Mouse (Mus musculus) CD4-positive helper T cell, adult 2 months (primary cell): ENCODE data around the gene Klk9.
A peak's percentile ranks its signal among the peaks of the same experiment; 100 is the strongest.

ENCODE experiments used
- DNase-seq: peaks from one replicate; pipeline ENCODE4 v3.0.0-alpha.2; 2012; ENCODE audit warnings: low read depth, missing footprints, low spot score

The Klk9 gene

DNA sequence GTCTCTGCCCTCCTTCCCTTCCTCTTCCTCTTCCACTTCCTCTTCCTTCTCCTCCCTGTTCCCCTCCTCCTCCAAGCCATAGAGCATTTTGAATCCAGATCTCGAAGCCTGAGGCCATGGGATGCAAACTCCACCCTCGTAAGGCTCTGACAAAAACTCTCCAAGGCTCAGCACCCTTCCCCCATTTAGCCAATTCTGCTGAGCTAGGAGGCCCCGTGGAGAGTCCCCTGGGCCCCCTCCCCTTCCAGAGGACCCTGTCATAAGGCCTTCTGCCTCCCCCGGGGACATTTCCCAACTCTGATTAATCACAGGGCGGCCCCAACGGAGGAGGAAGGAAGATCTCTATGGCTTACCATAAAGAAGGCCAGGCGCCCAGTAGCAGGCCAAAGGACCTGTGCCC lies at the start of gene Klk9:
Gene Klk9 (plus strand): TSS at position 301 of the 400 bp plus-strand sequence.
- DNase-seq, result no peak

DNA sequence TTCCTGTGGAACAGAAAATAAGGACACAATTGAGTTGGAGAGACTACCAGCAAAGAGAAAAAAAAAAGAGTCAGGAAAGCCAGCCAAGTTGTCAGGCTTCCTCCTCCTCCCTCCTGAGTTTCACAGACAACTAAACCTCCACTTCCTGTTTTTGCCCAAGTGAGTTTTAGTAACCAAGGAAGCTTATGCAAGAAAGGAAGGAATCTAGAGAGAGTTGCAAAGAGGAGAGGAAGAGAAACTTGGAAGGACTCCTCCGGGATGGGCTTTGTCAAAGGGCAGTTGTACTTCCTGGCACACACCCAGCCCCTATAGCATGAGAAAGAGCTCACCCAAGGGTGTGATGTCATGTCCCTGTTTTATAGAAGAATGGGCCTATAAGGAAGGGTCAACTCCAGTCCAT lies 43.9 kb upstream of the Klk9 start:
- no peak for DNase-seq

DNA sequence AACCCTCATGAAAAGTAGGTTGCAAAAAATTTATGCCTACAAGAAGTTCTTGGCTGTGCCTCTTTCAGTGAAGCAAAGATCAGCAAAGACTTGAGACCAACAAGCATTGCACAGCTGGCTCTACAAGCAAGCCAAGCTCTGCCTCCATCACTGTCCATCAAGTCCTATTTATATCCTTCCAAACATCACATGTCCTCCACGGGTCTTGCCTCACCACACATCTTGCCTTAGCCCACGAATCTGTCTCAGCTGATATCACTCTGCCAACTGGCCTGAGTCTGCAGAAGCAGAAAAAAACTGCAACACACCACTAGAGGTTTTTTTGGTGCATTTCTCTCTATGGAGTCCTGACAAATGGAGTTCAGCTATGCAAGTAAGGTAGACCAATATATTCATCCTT lies 38.9 kb upstream of the Klk9 start:
- DNase-seq, result no peak

DNA sequence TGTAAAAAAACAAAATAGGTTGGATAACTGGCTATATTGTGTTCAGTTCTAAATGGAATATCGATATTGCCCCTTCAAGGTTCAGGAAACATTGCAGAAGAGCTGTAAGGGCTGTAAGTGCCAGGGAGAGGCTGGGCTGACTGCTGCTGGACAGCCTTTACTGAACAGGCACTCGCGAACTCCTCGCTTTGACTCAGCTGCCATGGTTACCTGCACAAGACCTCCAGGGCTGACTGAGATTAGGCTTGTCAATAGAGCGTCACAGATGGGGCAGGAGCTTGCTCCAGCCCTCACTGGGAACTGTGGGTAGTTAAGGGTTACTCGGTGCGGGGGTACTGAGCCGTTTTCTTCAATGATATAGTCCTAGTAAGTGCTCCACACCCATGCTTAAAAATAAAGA lies 25.2 kb upstream of the Klk9 start:
- DNase-seq, result no peak

DNA sequence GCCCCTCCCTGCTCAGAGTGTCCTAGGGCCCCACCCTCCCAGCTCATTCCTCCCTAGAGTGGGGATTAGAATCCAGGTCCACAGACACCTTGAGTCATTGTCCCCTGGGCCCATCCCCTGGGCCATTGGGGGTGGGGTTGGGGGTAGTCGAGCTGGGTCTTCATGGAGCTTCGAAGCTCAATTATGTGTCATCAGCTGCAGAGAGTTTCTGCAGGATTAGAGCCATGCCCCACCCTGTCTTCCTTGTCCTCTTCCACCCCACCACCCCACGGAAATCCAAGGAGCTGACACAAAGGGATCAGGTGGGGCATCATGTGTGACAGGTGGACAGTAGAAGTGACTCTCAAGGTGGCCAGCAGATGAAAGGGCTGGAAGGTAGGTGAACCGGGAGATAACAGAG lies 23.1 kb upstream of the Klk9 start, which contains the start of gene Klk12:
Gene Klk12 (plus strand): TSS at position 301 of the 400 bp plus-strand sequence.
- no peak for DNase-seq

DNA sequence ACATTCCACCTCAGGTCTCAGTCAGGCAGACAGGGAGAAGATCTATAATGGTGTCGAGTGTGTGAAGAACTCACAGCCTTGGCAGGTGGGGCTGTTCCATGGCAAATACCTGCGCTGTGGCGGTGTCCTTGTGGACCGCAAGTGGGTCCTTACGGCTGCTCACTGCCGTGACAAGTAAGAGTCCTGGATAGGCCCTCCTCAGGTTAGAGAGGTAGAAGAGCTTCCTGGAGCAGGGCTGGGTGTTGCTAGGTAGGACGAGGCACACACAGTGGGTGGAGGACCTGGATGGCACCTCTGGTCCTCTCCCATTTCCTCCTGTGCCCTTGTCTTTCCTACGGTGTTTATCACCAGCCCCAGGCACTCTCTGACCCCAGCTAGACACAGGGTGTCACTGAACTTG lies 22.1 kb upstream of the Klk9 start:
- DNase-seq, result no peak

DNA sequence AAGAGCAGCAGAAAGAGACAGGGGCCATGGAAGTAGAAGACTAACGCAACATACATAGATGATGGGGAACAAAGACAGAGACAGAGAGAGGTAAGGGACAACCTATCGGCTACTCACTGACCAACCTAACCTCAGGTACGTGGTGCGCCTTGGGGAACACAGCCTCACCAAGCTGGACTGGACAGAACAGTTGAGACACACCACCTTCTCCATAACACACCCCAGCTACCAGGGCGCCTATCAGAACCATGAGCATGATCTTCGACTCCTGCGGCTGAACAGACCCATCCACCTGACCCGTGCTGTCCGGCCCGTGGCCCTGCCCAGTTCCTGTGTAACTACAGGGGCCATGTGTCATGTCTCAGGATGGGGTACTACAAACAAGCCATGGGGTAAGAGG lies 21.0 kb upstream of the Klk9 start:
- no peak for DNase-seq

DNA sequence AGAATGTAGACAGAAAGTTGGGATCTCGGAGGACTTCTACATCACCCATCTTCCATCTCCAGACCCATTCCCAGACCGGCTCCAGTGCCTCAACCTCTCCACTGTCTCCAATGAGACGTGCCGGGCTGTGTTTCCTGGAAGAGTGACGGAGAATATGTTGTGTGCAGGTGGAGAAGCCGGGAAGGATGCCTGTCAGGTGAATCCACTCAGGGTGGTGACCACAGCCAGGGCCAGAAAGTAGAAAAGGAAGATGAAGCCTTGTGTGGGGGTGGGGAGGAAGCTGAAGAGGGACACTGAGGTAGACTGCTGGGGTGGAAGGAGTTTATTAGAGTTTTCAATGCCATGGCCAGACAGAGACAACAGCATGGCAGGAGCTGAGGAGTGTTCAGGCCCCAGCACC lies 19.8 kb upstream of the Klk9 start:
- no peak for DNase-seq

DNA sequence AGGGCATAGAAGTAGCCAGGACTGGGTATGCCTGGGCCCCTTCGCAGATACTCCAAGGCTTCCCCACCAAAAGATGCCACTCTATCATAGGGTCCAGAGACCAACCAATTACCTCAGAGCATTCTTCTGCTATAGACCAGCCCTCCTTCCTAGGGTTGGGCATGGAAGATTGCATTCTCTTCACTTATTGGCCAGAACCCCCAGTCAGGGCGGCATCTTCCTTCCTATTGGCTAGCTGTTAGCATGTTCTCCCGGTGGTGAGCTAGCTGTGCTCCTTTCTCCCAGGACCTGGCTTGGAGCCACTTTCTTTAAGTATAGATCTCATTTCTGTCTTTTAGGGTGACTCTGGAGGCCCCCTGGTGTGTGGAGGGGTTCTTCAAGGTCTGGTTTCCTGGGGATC lies 18.8 kb upstream of the Klk9 start:
- no peak for DNase-seq

DNA sequence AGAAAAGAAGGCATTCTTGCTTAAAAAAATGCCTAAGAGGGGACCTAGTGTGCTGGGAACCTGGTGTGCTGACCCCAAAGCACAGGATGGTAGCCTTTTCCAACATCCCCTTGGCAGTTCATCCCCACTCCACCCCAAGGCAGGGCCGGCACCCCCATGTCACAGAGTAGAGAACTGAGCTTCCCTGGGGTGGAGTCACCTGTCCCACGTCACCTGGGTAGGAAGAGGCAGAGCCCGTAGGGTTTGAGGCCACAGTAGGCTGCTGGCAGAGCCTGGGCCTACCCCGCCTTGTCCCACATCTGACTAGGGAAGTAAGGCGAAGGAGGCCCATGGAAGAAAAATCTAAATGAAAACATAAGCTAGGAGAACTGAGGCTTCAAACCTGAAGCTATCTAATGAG lies 17.3 kb upstream of the Klk9 start, which contains the start of gene Klk11:
Gene Klk11 (plus strand): TSS at position 241 of the 400 bp plus-strand sequence.
- no peak for DNase-seq

DNA sequence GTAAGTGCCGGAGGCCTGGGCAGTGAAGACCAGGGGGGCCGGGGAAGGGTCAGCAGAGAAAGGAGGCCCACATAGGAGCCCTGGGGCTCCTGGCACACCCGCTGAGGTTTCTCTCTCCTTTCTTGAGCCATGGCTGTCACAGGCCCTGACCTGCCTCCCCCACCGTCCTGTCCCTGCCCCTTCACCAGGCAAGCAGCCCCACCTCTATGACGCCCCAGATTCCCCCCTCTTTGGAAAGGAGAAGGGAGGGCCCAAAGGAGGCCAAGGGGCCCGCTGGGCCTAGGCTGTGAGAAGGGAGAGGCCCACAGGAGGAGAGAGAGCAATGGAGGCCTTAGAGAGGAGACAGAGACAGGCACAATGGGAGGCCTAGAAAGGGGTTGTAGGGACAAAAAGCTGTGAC lies 16.9 kb upstream of the Klk9 start:
- DNase-seq, result no peak

DNA sequence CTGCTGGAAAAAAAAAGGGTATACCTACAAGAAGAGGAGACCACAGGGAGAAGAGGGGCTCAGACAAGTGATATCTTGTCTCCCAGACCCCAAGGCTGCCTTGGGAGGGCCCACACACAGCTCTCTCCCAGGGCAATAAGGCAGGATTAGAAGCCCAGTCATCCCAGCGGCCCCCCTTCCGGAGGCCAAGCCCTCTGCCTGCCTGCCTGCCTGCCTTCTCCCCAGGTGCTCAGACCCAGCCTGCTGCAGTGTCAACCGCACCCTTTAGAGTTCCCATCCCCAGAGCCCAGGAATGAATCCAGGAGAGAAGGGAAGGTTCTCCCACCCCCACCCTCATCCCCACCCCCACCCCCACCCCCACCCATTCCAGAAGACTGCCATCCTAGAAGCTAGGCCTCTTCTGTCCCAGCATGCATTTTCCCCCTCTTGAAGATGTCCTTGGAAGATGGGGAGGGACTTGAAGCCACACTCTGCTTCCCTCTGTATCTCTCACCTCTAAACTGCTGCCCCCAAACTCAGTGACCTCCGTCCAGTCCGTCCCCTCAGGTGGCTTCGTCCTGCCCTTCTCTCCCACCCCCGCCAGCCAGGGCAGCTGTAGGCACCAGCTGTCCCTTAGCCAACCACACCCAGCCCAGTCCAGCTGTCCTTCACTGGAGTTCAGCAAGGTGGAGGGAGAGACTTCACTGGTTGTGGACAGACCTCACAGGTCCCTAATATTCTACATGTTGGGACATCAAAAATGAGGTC lies 16.2 kb upstream of the Klk9 start:
- no peak for DNase-seq

DNA sequence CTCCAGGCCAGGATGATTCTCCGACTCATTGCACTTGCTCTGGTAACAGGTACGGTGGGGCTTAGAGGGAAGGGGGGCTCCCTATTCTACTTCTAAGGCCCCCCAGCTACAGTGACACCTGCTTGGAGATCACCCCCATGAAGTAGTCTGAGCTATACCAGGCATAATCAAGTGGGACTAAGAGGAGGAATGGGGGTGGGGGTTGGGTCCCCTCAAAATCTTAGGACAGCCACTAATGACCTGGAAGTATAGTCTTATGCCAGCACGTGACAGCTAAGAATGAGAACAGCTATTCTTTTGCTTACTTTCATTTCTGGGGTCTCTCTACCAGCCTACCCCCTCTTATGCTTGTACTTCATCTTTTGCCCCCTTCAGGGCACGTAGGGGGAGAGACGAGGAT lies 15.2 kb upstream of the Klk9 start:
- no peak for DNase-seq

DNA sequence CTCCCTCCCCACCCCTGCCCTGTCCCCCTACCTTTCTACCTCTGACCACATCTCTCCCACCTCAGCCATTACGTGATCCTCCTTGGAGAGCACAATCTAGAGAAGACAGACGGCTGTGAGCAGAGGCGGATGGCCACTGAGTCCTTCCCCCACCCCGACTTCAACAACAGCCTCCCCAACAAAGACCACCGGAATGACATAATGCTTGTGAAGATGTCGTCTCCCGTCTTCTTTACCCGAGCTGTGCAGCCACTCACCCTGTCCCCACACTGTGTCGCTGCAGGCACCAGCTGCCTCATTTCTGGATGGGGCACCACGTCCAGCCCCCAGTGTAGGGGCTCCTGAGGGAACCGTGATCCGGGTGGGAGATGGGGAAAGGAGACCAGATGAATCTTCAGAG lies 14.3 kb upstream of the Klk9 start:
- no peak for DNase-seq

DNA sequence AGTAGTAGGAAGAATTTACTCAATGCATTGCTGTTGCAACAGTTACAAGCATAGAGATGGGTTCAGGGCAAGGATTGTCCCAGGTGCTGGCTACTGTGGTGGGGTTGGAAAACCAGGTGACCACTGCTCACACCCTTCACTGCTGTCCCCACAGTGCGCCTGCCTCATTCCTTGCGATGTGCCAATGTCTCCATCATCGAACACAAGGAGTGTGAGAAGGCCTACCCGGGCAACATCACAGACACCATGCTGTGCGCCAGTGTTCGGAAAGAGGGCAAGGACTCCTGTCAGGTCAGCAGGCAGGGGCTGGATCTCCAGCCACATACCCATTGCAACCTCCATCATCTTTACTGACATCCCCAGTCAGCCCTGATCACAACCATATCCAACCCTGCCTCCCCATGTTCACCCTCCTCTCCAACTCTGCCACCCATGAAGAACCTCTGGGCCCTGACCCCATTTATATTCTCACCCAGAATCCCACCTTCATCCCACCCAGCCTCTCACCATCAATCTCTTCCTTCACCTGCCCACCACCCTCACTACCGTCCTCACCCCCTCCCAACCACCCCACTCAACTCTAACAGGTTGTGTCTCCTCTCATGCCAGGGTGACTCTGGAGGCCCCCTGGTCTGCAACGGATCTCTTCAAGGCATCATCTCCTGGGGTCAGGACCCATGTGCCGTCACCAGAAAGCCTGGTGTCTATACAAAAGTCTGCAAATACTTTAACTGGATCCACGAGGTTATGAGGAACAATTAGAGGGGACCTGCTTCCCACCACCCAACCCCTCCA lies 13.3 kb upstream of the Klk9 start:
- no peak for DNase-seq

DNA sequence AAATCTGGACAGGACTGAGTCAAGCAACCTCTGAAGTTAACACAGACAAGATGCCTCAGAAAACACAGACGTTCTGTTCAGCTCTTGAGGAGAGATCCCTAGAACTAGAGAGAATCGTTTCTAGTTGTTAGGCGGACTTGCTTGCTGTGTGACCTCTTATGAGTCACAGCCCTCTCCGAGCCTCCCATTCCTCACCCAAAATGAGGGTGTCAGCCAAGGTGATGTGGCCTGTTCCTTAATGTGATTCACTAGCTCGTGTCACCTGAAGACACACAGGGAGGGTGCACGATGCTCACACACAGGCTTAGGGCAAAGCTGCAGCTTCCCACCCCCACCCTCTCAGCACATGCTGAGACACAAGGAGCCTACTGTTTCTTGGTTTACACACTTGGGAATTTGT lies 11.4 kb upstream of the Klk9 start:
- DNase-seq, result no peak

DNA sequence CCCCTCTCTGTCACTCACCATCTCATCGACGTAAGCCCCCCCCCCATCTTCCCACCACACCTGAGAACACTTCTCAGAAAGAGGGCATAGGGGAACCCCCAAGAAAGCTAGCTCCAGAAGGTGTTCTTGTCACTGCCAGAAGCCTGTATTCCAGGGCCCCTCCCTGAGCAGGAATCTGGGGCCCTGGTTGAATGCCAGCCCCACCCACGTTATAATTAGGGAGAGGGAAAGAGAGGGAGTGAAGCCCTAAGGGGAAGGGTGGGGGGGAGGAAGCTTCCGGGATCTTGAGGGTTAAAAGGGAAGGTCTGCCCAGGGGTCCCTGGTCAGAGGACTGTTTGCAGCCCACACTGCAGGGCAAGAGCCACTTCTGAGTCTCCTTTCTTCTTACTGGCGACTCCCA lies 10.9 kb upstream of the Klk9 start, which contains the start of gene Klk10:
Gene Klk10 (plus strand): TSS at position 290 of the 400 bp plus-strand sequence.
- no peak for DNase-seq

DNA sequence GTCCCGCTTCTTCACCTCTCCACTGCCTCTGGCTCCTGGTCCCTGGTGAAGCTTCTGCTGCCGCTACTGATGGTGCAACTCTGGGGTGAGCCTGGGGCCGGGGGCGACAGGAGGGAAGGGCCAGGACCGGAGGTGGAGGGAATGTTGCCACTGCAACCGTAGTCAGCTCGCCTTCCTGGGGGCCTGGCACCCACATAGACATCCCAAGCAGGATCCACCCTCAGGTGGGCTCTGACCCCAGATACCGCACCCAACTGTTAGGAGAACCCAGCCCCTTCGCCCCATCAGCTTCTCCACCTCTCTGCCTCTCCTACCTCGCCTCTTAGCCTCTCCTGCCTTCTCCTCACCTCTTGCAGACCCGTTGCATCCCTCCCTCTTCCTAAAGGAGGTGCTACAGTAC lies 10.2 kb upstream of the Klk9 start:
- no peak for DNase-seq

DNA sequence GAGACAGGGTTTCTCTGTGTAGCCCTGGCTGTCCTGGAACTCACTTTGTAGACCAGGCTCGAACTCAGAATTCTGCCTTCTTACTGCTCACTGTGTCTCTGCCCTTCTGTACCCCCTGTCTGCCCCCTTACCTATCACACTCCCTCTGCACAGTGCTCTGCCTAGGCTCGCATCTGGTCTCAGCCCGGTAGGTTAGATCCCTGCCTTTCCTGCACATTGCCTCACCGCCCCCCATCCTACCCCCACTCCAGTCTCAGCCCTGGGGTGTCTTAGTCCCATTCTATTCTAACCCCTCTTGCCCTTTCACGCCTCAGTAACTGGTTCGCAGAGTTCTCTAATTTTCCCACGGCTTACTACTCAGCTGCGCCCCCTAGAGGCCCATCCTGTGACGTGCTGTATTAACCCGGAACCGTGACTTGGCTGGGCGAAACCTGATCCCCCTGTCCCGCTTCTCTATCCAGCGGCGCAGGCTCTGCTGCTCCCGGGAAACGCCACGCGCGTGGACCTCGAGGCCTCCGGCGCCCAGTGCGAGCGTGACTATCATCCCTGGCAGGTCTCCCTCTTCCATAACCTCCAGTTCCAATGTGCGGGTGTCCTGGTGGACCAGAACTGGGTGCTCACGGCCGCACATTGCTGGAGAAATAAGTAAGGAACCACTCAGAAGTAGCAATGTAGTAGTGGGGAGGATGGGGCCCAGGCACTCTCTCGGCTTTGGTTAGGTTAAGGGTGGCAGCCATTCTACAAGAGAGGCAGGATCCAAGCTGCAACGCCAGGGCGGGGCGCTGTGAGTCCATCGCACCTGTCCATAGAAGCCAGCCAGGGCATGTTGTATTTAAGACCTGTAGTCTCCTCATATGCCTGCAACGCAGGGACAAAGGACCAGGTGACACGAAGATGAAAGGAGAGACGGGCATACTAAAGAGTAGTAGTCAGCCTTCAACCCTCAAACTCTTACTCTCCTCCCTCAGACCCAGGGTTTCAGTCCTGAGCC lies 9.1 kb upstream of the Klk9 start:
- peak; percentile 67 for DNase-seq

DNA sequence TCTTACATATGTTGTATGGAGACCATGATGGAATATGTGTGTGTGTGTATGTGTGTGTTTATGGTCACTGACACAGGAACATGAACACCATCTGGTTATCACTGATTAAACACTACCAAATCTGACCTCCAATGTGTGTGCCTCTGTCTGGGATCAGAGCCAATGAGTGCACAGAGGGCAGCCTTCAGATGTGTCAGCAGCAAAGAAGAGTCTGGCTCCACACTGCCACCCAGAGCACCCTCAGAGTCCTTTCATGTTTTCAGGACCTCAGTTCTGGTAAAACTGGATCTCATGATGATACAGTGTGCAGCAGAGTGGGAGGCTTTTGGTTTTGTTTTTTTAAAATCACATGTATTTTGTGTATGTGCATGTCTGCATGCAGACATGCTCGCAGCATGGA lies 6.4 kb upstream of the Klk9 start:
- DNase-seq, result no peak

DNA sequence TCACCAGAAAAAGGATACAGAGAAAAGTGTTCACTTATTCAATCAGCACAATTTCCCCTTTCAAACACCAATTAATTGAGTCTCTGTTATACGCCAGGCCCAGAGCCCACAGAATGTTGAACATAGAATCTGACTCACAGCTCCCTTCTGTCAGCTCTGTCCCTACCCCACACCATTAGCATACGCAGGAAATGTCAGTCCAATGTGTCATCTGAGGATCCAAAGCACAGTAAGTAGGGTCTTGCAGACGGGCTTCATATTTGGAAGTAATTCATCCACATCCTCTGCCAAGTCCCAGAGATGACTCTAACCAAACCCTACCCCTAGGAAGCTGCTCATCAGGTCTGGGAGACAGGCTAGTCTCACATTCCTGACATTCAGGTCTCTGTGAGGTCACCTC lies 3.6 kb upstream of the Klk9 start:
- no peak for DNase-seq

DNA sequence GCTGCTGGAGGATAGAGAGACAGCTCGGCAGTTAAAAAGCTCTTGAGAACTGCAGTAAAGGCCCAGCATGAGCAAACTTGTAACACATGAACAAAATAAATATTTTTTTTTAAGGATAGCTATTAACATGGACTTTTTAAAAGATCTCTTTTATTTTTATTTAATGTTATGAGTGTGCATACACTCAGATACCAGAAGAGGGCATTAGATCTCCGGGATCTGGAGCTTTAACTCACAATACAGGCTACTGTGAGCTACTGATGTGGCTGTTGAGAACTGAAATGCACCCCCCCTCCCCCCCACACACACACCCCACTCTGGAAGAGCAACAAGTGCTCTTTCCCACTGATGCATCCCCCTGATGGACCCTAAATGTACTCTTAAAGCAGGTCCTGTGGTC lies 2.4 kb upstream of the Klk9 start:
- DNase-seq, result no peak
